Mouse (Mus musculus): Measurements from ENCODE around the gene Prx. TPM values are rescaled to one million over a fixed set of nuclear protein-coding genes. Genes with fewer than 3 reads are reported as not detected.

Gene Prx
- polyA plus RNA-seq, 1 experiment: 5.6 TPM

- H3K27ac ChIP-seq (ENCODE audit: insufficient read depth, low read length): no peak overlapping the region
- no peak overlapping the region for H3K4me3 ChIP-seq (ENCODE audit: insufficient read depth, low read length)
- TF ChIP-seq POLR2A (IDR thresholded peaks at IDR 0.05; ENCODE audit: low read depth, low read length) (no peak), CTCF (IDR thresholded peaks at IDR 0.05; ENCODE audit: borderline replicate concordance, insufficient read depth, low read length) (no peak)
- peaks cover 6% of the 10 kb centered on the region for H3K4me1 ChIP-seq (ENCODE audit: control insufficient read depth, insufficient read depth, low read length)
These were observed 11.7 kb downstream of the Prx start for GRCm38 (mm10) chr7:27510809-27511208.

- H3K4me3 ChIP-seq (ENCODE audit: insufficient read depth, low read length): no peak overlapping the region
- no peaks in the 10 kb centered on the region for H3K4me1 ChIP-seq (ENCODE audit: control insufficient read depth, insufficient read depth, low read length)
- H3K27ac ChIP-seq (ENCODE audit: insufficient read depth, low read length): no peak overlapping the region
- TF ChIP-seq CTCF (IDR thresholded peaks at IDR 0.05; ENCODE audit: borderline replicate concordance, insufficient read depth, low read length) (no peak), POLR2A (IDR thresholded peaks at IDR 0.05; ENCODE audit: low read depth, low read length) (no peak)
These were observed 15.8 kb downstream of the Prx start for GRCm38 (mm10) chr7:27514961-27515360.

GRCm38 (mm10) chr7:27518314-27518713, 19.2 kb downstream of the Prx start:
- H3K4me3 ChIP-seq (ENCODE audit: insufficient read depth, low read length): no peak overlapping the region
- no peak for TF ChIP-seq POLR2A (IDR thresholded peaks at IDR 0.05; ENCODE audit: low read depth, low read length)
- TF ChIP-seq CTCF (IDR thresholded peaks at IDR 0.05; ENCODE audit: borderline replicate concordance, insufficient read depth, low read length): no peak
- H3K4me1 ChIP-seq (ENCODE audit: control insufficient read depth, insufficient read depth, low read length): no peaks in the 10 kb centered on the region

DNA sequence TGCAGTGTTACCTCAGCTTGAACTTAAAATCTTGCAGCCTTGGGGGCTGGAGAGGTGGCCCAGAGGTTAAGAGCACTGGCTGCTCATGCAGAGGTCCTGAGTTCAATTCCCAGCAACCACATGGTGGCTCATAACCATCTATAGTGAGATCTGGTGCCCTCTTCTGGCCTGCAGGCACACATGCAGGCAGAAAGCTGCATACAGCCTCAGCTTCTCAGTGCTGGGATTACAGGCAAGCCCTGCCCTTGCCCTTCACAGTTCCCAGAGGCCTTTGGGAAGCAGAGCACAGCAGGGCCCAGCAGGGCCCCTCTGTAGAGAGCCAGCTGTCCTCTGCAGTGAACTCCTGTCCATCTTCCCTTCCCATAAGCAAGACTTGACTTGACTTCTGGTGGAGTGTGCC, 21.0 kb downstream of the Prx start:
- Histone ChIP-seq H3K27ac (ENCODE audit: insufficient read depth, low read length) (no peak overlapping the region), H3K4me1 (ENCODE audit: control insufficient read depth, insufficient read depth, low read length) (no peaks in the 10 kb centered on the region), H3K4me3 (ENCODE audit: insufficient read depth, low read length) (no peak overlapping the region)
- no peak for TF ChIP-seq CTCF (IDR thresholded peaks at IDR 0.05; ENCODE audit: borderline replicate concordance, insufficient read depth, low read length)
- no peak for TF ChIP-seq POLR2A (IDR thresholded peaks at IDR 0.05; ENCODE audit: low read depth, low read length)

More at GRCm38 (mm10) chr7:27518314-27518713, 19.2 kb downstream of the Prx start:
- no peak overlapping the region for H3K27ac ChIP-seq (ENCODE audit: insufficient read depth, low read length)

DNA sequence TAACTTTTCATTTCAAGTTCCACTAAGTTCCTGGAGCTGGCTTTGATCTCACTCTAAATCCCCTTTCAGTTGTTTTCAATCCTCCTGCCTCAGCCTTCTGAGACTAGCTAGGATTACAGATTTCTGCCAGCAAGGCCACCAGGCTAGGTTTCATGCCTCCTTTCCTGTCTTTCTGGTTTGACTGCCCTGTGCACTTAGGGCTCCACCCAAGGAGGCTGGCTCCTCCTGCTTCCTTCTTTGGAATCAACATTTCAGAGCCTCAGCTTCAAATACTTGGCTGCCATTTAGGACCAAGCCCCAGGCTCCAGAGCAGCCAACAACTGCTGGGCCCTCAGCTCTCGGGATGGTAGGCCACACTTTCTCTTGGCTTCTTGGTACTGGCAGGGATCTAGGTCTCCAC, 21.5 kb downstream of the Prx start:
- Histone ChIP-seq H3K4me1 (ENCODE audit: control insufficient read depth, insufficient read depth, low read length) (no peaks in the 10 kb centered on the region), H3K4me3 (ENCODE audit: insufficient read depth, low read length) (no peak overlapping the region), H3K27ac (ENCODE audit: insufficient read depth, low read length) (no peak overlapping the region)
- TF ChIP-seq CTCF (IDR thresholded peaks at IDR 0.05; ENCODE audit: borderline replicate concordance, insufficient read depth, low read length): no peak
- TF ChIP-seq POLR2A (IDR thresholded peaks at IDR 0.05; ENCODE audit: low read depth, low read length): no peak

- H3K27ac ChIP-seq (ENCODE audit: insufficient read depth, low read length): no peak within 1 kb of the TSS
- TF ChIP-seq POLR2A (IDR thresholded peaks at IDR 0.05; ENCODE audit: low read depth, low read length) (no peak), CTCF (IDR thresholded peaks at IDR 0.05; ENCODE audit: borderline replicate concordance, insufficient read depth, low read length) (no peak)
- no peaks in the 10 kb centered on the region for H3K4me1 ChIP-seq (ENCODE audit: control insufficient read depth, insufficient read depth, low read length)
- H3K4me3 ChIP-seq (ENCODE audit: insufficient read depth, low read length): no peak within 1 kb of the TSS
These were observed 23.8 kb downstream of the Prx start, which contains the start of gene Hipk4 for GRCm38 (mm10) chr7:27522967-27523366. Gene Hipk4, plus strand, starts transcription at chr7:27523267.

DNA sequence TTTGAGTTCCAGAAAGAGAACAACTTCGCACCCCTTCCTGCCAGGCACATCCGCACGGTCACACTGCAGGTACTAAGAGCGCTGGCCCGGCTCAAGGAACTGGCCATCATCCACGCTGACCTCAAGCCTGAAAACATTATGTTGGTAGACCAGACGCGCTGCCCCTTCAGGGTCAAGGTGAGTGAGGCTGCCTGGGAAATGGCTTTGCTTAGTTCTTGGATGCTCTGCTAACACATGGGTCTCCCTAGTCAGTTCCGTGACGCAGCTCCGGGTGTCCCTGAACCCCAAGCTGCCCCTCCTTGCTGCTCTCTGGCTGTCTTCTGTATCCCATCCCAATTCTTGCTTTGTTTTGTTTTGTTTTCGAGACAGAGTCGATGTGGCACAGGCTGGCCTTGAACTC, 24.7 kb downstream of the Prx start:
- TF ChIP-seq POLR2A (IDR thresholded peaks at IDR 0.05; ENCODE audit: low read depth, low read length): no peak
- no peak for TF ChIP-seq CTCF (IDR thresholded peaks at IDR 0.05; ENCODE audit: borderline replicate concordance, insufficient read depth, low read length)
- no peaks in the 10 kb centered on the region for H3K4me1 ChIP-seq (ENCODE audit: control insufficient read depth, insufficient read depth, low read length)
- H3K27ac ChIP-seq (ENCODE audit: insufficient read depth, low read length): no peak overlapping the region
- no peak overlapping the region for H3K4me3 ChIP-seq (ENCODE audit: insufficient read depth, low read length)

DNA sequence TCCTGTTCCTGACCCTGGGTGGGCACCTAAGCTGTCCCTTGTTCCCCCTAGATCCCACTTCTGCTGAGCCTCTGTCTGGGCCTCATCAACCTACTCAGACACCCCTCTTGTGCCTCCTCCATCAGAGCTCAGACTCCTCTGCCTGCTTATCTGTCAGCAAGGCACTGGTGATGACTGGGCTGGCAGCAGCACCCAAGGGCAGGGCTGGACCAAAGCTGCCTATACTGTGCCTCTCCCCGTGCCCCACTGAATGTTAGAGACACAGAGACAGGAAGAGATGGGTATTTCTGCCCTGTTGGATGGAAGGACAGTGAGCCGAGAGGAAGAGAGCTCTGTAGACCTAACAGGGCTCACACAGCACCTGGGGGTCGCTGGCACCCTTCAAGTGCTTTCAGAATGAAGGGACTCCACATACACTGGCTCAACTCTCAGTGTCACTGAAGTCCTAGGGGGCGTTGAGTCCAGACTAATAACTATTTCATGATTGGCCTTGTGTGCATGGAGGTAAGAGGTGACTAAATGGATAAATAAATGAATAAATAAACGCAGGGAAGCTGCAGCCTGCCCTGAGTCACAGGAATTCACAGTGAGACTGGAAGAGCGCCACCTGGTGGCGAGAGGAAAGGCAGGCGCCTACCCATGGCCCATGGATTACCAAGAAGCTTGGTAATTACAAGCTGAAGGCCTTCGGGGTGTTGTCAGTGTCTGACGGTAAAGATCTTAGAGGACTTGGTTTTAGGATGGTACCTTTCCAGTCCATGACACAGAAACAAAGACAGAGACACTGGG, 27.1 kb downstream of the Prx start:
- TF ChIP-seq POLR2A (IDR thresholded peaks at IDR 0.05; ENCODE audit: low read depth, low read length) (no peak), CTCF (IDR thresholded peaks at IDR 0.05; ENCODE audit: borderline replicate concordance, insufficient read depth, low read length) (peak; percentile 81)
- no peaks in the 10 kb centered on the region for H3K4me1 ChIP-seq (ENCODE audit: control insufficient read depth, insufficient read depth, low read length)
- no peak overlapping the region for H3K4me3 ChIP-seq (ENCODE audit: insufficient read depth, low read length)
- H3K27ac ChIP-seq (ENCODE audit: insufficient read depth, low read length): no peak overlapping the region

DNA sequence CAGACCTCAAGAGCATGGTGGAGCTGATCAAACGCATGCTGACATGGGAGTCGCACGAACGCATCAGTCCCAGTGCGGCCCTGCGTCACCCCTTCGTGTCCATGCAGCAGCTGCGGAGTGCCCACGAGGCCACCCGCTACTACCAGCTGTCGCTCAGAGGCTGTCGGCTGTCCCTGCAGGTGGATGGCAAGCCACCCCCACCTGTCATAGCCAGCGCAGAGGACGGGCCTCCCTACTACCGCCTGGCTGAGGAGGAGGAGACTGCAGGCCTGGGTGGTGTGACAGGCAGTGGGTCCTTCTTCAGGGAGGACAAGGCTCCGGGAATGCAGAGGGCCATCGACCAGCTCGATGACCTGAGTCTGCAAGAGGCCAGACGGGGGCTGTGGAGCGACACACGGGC, 29.9 kb downstream of the Prx start:
- no peak for TF ChIP-seq POLR2A (IDR thresholded peaks at IDR 0.05; ENCODE audit: low read depth, low read length)
- TF ChIP-seq CTCF (IDR thresholded peaks at IDR 0.05; ENCODE audit: borderline replicate concordance, insufficient read depth, low read length): no peak
- no peaks in the 10 kb centered on the region for H3K4me1 ChIP-seq (ENCODE audit: control insufficient read depth, insufficient read depth, low read length)

DNA sequence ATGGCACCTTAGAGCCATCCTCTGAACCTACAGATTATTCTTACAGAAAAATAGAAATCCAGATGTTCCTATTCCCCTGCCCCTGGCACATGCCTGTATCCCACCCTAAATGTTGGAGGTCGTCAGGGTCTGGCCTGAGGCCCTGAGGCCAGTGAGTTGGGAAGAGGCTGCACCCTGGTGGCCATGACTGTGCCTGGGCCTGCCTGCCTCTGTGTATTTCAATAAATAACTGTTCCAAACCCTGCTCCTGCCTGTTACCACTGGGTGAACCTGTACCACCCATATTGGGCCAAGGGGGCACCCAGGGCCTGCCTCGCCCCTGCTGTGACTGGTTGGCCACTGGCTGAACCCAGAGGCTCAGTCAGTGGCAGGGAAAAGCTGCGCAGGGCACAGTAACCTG, 31.8 kb downstream of the Prx start:
- Histone ChIP-seq H3K4me3 (ENCODE audit: insufficient read depth, low read length) (no peak overlapping the region), H3K4me1 (ENCODE audit: control insufficient read depth, insufficient read depth, low read length) (no peaks in the 10 kb centered on the region), H3K27ac (ENCODE audit: insufficient read depth, low read length) (no peak overlapping the region)
- TF ChIP-seq CTCF (IDR thresholded peaks at IDR 0.05; ENCODE audit: borderline replicate concordance, insufficient read depth, low read length) (peak; percentile 23; the same call in 1 of the 2 replicates), POLR2A (IDR thresholded peaks at IDR 0.05; ENCODE audit: low read depth, low read length) (no peak)

More for the DNA sequence above, 29.9 kb downstream of the Prx start:
- Histone ChIP-seq H3K4me3 (ENCODE audit: insufficient read depth, low read length) (no peak overlapping the region), H3K27ac (ENCODE audit: insufficient read depth, low read length) (no peak overlapping the region)
